ENCODE assay signal across 8 mouse cellular contexts in the genomic region with DNA sequence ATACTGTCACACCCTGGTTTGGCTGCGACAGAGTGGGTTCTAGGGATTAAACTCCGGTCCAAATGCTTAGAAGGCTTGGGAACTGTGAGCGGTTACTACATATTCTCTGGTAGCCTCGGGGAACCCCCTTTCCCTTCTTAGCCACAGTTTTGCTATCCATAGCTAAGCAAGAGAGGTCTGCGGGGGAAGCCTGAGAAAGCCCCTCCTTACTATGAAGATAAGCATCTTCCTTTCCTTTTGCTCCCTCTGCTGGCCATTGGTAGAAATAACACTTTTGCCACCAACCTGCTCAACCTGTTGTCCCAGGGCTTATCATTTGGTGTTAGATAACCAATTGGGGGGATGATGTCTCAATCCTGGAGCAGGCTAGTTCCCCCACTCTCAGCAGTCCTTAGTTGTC.
DNase-seq lines count a peak whose midpoint lies in the region.

No protein-coding gene starts in this region.

- peak; percentile 38 for DNase-seq in heart, postnatal 4 days
- no peak for DNase-seq in heart, postnatal 25 days (ENCODE audit: low spot score)
- peak; percentile 76 for DNase-seq in A20 (ENCODE audit: low read depth, low spot score)
- peak; percentile 44 for DNase-seq in Muller cell, postnatal 12 days (ENCODE audit: inconsistent ontology term)
- DNase-seq in cerebellum, postnatal 36 days = peak; percentile 49 to 68
- peak; percentile 42 to 56 for DNase-seq in kidney, postnatal 25 days
- DNase-seq in natural killer cell, adult 2 months (ENCODE audit: low spot score in 2 of 2) = peak; percentile 30 to 60
- DNase-seq in ovary, postnatal 36 days (ENCODE audit: low spot score) = no peak

- intact Hi-C loops in heart, postnatal 25 days (cut with DNase I) = no loop called here

Comparison
In these comparisons a context has a peak if more than half of its experiments do, and no peak if none do; other contexts are left out.
1. DNase-seq: peak in heart, postnatal 4 days (single experiment), A20 (single experiment), Muller cell, postnatal 12 days (single experiment), cerebellum, postnatal 36 days (2 of 2), kidney, postnatal 25 days (2 of 2) and natural killer cell, adult 2 months (2 of 2); none in heart, postnatal 25 days (single experiment) and ovary, postnatal 36 days (single experiment).